Mouse (Mus musculus): ENCODE measurements around the gene Slc47a2.

DNA sequence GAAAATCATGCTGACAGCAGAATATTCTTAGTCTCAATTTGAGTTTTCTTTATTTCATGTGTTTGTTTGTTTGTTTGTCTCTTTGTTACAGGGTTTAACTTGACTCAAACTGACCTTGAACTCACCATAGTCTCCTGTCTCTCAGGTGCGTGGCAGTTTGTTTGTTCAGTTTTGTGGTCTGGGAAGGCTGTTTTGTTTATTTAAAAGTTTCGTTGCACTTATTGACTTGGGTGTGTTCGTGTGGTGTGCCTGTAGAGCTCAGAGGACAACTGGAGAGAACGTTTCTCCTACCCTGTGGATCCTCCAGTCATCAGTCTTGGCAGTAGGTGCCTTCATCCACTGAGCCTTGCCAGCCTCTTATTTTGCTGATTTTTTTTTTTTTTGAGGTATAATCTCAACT, 46.3 kb upstream of the Slc47a2 start:
- TF ChIP-seq ZNF384 (IDR thresholded peaks at IDR 0.05; ENCODE audit: low read depth, low read length), result no peak
- TF ChIP-seq MAFK (IDR thresholded peaks at IDR 0.05; ENCODE audit: insufficient read depth, low read depth, low read length), result no peak
- TF ChIP-seq CHD2 (IDR thresholded peaks at IDR 0.05; ENCODE audit: low read depth, low read length), result no peak
- no peak for TF ChIP-seq ZC3H11A (IDR thresholded peaks at IDR 0.05; ENCODE audit: borderline replicate concordance, low read depth, low read length)
- no peak for TF ChIP-seq HCFC1 (IDR thresholded peaks at IDR 0.05; ENCODE audit: borderline replicate concordance, insufficient read depth, low read length)
